Mouse (Mus musculus): ENCODE results near the gene Fmnl2. TPM values are rescaled to one million over a fixed set of nuclear protein-coding genes. Genes with fewer than 3 reads are reported as not detected.
A peak's percentile ranks its signal among the peaks of the same experiment; 100 is the strongest.

The Fmnl2 gene
- polyA plus RNA-seq, 1 experiment from 2014 or later: 3.3 TPM

DNA sequence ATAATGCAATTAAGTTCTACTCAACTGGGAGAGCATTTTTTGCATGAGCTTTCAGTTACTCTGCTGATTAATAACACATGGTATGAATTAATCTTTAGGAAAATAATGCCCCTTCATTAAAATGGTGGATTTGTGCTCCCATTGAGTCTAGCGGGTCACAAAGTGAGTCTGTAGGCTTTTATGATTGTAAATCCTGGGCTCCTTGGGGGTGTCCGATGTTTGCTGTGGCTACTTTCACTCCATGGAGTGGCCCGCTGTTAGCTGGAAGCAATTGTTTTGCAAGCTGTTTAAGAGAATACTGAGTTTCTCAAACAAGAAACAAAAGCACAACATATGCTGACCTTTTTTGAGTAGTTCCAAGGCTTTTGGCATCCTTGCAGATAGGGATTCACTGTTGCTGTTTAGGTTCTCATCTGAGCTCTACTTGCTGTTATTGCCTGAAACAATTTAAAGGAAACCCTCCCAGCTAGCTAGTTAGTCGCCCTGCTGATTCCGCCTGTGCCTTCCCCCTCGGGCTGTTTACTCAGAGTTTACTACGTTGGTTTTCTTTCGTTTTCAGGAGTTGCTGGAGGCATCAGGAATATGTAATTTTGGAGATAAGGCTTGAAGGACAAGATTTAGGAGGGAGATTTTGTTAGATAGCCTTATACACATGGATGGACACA, 2.6 kb downstream of the Fmnl2 start:
- Histone ChIP-seq H3K36me3 (ENCODE audit: control insufficient read depth, insufficient read depth, low read length) (no peaks in the 10 kb centered on the region), H3K27me3 (ENCODE audit: control insufficient read depth, insufficient read depth, low read length) (no peaks in the 10 kb centered on the region), H3K9ac (ENCODE audit: low read length) (peak overlapping the region; percentile 0; the same call in 1 of the 2 replicates), H3K4me3 (replicated peaks; ENCODE audit: low read length) (peak overlapping the region; percentile 93), H3K4me2 (ENCODE audit: low read depth, low read length) (peak overlapping the region; percentile 79), H3K4me1 (ENCODE audit: control insufficient read depth, insufficient read depth, low read length) (peaks cover 21% of the 10 kb centered on the region), H3K27ac (ENCODE audit: low read length) (0 out of 2 replicates have a peak overlapping the region, but pooled peaks have one; percentile 17), H3K9me3 (replicated peaks; ENCODE audit: control insufficient read depth, low read length) (no peaks in the 10 kb centered on the region)
- 40% methylated on average over 8 of the region's 8 CpGs for WGBS
- ATAC-seq (ENCODE audit: insufficient read depth, low FRiP score): no peak

DNA sequence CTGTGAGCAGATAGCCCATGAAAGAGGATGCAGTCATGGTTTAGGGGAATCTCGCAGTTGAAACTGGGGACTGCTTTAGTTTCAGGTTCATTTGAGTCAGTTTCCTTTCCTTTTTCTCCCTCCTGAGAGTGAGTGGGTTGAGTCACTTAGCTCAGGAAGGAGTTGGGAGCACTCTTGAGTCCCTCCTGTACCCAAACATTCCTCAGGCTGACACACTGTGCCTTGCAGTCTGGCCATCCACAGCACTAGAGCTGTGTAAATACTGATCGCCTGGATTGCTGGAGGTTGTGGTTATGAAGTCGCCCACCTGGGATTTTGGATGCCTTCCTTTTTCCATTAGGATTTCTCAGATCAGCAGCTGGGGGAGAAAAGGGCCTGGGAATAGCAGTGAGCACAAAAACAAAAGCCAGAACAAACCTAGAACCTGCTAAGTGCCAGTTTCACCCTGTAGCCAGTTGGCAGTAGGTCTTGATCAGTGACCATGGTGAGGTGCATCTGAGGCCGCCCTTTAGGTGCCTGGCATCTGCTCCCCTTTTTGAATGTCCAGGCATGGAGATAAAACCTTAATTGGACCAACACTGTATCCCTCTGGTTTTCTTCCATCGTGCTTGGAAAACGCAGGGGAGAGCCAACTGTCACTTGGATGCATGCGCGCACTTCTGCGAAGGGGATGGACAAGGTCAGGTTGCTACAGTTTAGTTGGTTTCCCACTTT, 4.5 kb downstream of the Fmnl2 start:
- H3K36me3 ChIP-seq (ENCODE audit: control insufficient read depth, insufficient read depth, low read length): 0 out of 2 replicates have a peak, but pooled peaks cover 1% of the 10 kb centered on the region
- H3K27ac ChIP-seq (ENCODE audit: low read length): no peak overlapping the region
- H3K4me2 ChIP-seq (ENCODE audit: low read depth, low read length): no peak overlapping the region
- no peaks in the 10 kb centered on the region for H3K9me3 ChIP-seq (replicated peaks; ENCODE audit: control insufficient read depth, low read length)
- WGBS: 77% methylated on average over 9 of the region's 9 CpGs
- no peaks in the 10 kb centered on the region for H3K27me3 ChIP-seq (ENCODE audit: control insufficient read depth, insufficient read depth, low read length)
- peaks cover 21% of the 10 kb centered on the region for H3K4me1 ChIP-seq (ENCODE audit: control insufficient read depth, insufficient read depth, low read length)
- no peak overlapping the region for H3K9ac ChIP-seq (ENCODE audit: low read length)
- H3K4me3 ChIP-seq (replicated peaks; ENCODE audit: low read length): no peak overlapping the region
- ATAC-seq (ENCODE audit: insufficient read depth, low FRiP score): no peak

DNA sequence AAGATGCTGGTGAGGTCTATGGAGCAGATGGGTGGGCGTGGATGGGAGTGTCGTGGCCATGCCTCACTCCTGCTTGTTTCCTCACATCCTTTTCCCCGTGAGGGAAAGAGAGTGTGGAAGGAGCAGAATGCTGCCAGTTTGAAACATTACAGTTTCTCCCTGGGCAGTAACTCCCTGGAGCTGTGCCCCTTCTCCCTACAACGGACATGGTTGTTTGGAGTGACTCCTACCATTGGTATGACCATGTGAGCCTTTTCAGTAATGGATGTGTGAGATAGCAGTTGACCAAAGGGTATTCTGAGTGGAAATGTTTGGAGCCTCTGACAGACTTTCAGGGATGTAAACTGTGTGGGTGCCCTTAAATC, 5.1 kb downstream of the Fmnl2 start:
- Histone ChIP-seq H3K4me3 (replicated peaks; ENCODE audit: low read length) (no peak overlapping the region), H3K36me3 (ENCODE audit: control insufficient read depth, insufficient read depth, low read length) (0 out of 2 replicates have a peak, but pooled peaks cover 2% of the 10 kb centered on the region), H3K9me3 (replicated peaks; ENCODE audit: control insufficient read depth, low read length) (no peaks in the 10 kb centered on the region), H3K4me1 (ENCODE audit: control insufficient read depth, insufficient read depth, low read length) (peaks cover 21% of the 10 kb centered on the region), H3K9ac (ENCODE audit: low read length) (no peak overlapping the region), H3K4me2 (ENCODE audit: low read depth, low read length) (no peak overlapping the region), H3K27ac (ENCODE audit: low read length) (no peak overlapping the region), H3K27me3 (ENCODE audit: control insufficient read depth, insufficient read depth, low read length) (no peaks in the 10 kb centered on the region)
- ATAC-seq (ENCODE audit: insufficient read depth, low FRiP score): no peak
- 70% methylated on average over 4 of the region's 4 CpGs for WGBS

DNA sequence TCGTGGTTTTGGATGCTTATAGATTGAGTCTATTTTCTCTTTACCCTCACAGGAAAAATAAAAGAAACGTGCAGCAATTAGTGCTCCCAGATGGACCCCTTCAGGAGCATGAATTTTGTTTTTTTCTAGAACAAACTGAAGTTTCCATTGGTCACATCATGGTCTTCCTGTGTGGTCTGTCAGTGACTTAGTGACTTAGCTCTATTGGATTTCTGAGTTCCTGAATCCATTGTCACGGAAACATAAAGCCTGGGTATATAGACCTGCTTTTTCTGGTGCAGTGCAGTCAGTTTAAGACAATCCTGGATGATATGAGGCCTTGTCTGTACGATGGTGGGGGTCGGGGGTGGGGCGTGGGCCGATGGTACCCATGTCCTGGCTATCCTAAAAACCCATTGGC, 7.0 kb downstream of the Fmnl2 start:
- ATAC-seq (ENCODE audit: insufficient read depth, low FRiP score): no peak
- Histone ChIP-seq H3K36me3 (ENCODE audit: control insufficient read depth, insufficient read depth, low read length) (0 out of 2 replicates have a peak, but pooled peaks cover 2% of the 10 kb centered on the region), H3K4me3 (replicated peaks; ENCODE audit: low read length) (no peak overlapping the region), H3K9ac (ENCODE audit: low read length) (no peak overlapping the region), H3K4me2 (ENCODE audit: low read depth, low read length) (no peak overlapping the region), H3K4me1 (ENCODE audit: control insufficient read depth, insufficient read depth, low read length) (peaks cover 13% of the 10 kb centered on the region), H3K9me3 (replicated peaks; ENCODE audit: control insufficient read depth, low read length) (no peaks in the 10 kb centered on the region), H3K27me3 (ENCODE audit: control insufficient read depth, insufficient read depth, low read length) (no peaks in the 10 kb centered on the region), H3K27ac (ENCODE audit: low read length) (no peak overlapping the region)
- 87% methylated on average over 7 of the region's 7 CpGs for WGBS

DNA sequence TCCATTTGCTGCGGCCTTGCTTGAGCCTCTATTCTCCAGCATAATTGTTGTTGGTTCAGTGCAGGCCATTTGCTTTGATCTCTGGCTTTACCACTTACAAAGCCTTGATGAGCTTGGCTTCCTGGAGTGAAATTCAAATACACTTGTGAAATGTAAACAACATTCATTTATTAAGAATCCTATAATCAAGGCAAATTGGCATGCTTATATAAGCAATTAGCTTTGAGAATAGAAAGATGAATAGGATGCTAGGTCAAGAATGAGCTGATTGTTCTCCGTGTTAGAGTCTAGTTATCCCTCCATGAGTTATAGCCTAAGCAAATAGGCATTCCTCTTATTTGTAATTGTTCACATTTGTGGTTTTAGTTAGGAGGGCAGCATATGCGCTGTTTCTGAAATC, 8.5 kb downstream of the Fmnl2 start:
- Histone ChIP-seq H3K9ac (ENCODE audit: low read length) (no peak overlapping the region), H3K9me3 (replicated peaks; ENCODE audit: control insufficient read depth, low read length) (no peaks in the 10 kb centered on the region), H3K36me3 (ENCODE audit: control insufficient read depth, insufficient read depth, low read length) (0 out of 2 replicates have a peak, but pooled peaks cover 2% of the 10 kb centered on the region), H3K4me2 (ENCODE audit: low read depth, low read length) (no peak overlapping the region), H3K4me3 (replicated peaks; ENCODE audit: low read length) (no peak overlapping the region), H3K27me3 (ENCODE audit: control insufficient read depth, insufficient read depth, low read length) (no peaks in the 10 kb centered on the region), H3K27ac (ENCODE audit: low read length) (no peak overlapping the region), H3K4me1 (ENCODE audit: control insufficient read depth, insufficient read depth, low read length) (no peaks in the 10 kb centered on the region; the same call in none of the 2 replicates)
- WGBS: 74% methylated on average over 3 of the region's 3 CpGs
- ATAC-seq (ENCODE audit: insufficient read depth, low FRiP score): no peak

DNA sequence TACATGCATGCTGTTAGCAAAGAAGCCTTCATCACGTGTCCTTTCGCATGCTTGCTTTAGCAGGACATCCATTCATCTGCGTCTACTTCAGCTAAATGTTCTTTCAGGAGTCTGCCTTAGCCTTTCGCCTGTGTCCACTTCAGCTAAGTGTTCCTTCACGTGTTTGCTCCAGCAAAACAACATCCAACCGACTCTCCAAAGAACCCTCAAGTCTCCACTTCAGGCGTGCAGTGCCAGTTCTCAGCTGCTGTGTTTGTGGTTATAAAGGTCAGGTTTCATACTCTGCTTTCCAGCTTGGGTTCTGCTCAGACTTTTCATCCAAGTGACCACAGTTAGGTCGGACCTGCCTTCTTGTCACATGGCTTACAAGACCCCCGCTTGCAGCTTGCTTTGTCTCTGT, 10.1 kb downstream of the Fmnl2 start:
- peaks cover 4% of the 10 kb centered on the region; the same call in 1 of the 2 replicates for H3K4me1 ChIP-seq (ENCODE audit: control insufficient read depth, insufficient read depth, low read length)
- no peaks in the 10 kb centered on the region for H3K27me3 ChIP-seq (ENCODE audit: control insufficient read depth, insufficient read depth, low read length)
- no peak overlapping the region for H3K9ac ChIP-seq (ENCODE audit: low read length)
- no peak overlapping the region for H3K4me2 ChIP-seq (ENCODE audit: low read depth, low read length)
- no peak overlapping the region for H3K4me3 ChIP-seq (replicated peaks; ENCODE audit: low read length)
- whole genome bisulfite sequencing: 74% methylated on average over 9 of the region's 9 CpGs
- 0 out of 2 replicates have a peak, but pooled peaks cover 2% of the 10 kb centered on the region for H3K36me3 ChIP-seq (ENCODE audit: control insufficient read depth, insufficient read depth, low read length)
- no peaks in the 10 kb centered on the region for H3K9me3 ChIP-seq (replicated peaks; ENCODE audit: control insufficient read depth, low read length)
- peak overlapping the region; percentile 40; the same call in 1 of the 2 replicates for H3K27ac ChIP-seq (ENCODE audit: low read length)
- peak; percentile 31; the same call in 1 of the 2 replicates for ATAC-seq (ENCODE audit: insufficient read depth, low FRiP score)

DNA sequence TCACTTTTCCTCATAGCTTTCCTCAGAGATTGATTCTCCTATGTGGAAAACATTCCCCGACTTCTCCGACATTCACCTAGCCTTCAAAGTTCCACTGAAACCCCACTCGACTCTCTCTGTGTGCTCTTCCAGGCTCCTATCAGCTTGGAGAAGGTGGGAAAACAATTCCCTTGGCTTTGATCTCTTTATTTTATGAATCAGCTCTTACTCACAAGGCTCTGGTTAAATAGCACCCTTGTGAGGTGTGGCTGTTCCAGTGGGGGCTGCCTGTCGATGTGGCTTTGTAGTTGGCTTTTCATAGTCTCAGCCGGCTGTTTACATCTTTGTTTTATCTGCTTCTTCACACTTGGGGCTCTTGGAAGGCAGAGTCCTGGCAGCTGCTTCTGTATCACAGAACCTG, 10.5 kb downstream of the Fmnl2 start:
- Histone ChIP-seq H3K9ac (ENCODE audit: low read length) (no peak overlapping the region), H3K36me3 (ENCODE audit: control insufficient read depth, insufficient read depth, low read length) (0 out of 2 replicates have a peak, but pooled peaks cover 2% of the 10 kb centered on the region), H3K4me3 (replicated peaks; ENCODE audit: low read length) (no peak overlapping the region), H3K27me3 (ENCODE audit: control insufficient read depth, insufficient read depth, low read length) (no peaks in the 10 kb centered on the region), H3K9me3 (replicated peaks; ENCODE audit: control insufficient read depth, low read length) (no peaks in the 10 kb centered on the region), H3K4me1 (ENCODE audit: control insufficient read depth, insufficient read depth, low read length) (peaks cover 6% of the 10 kb centered on the region; the same call in 1 of the 2 replicates), H3K4me2 (ENCODE audit: low read depth, low read length) (peak overlapping the region; percentile 19), H3K27ac (ENCODE audit: low read length) (peak overlapping the region; percentile 40; the same call in 1 of the 2 replicates)
- 46% methylated on average over 5 of the region's 5 CpGs for WGBS
- ATAC-seq (ENCODE audit: insufficient read depth, low FRiP score): peak; percentile 81; the same call in 1 of the 2 replicates

DNA sequence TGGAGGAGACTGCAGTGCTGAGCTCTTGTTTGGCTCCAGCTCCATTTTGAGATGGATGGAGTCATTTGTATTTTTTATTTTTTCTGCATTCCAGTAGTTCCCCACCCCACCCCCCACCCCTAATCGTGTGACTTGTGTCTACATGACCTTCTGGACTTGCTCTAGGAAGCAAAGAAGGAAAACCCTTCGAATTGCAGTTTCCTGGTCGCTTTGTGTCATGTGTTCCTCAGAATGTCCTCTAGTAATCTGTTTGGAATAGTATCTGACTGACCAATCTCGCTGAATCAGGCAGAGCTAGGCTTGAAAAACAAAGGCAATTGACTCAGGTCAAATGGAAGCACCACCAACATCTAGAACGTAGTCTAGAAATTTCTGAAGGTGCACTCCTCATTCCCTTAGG, 15.0 kb downstream of the Fmnl2 start:
- H3K36me3 ChIP-seq (ENCODE audit: control insufficient read depth, insufficient read depth, low read length): no peaks in the 10 kb centered on the region
- H3K27ac ChIP-seq (ENCODE audit: low read length): no peak overlapping the region
- no peak overlapping the region for H3K9ac ChIP-seq (ENCODE audit: low read length)
- H3K9me3 ChIP-seq (replicated peaks; ENCODE audit: control insufficient read depth, low read length): no peaks in the 10 kb centered on the region
- WGBS: 42% methylated on average over 5 of the region's 5 CpGs
- peaks cover 7% of the 10 kb centered on the region; the same call in 1 of the 2 replicates for H3K4me1 ChIP-seq (ENCODE audit: control insufficient read depth, insufficient read depth, low read length)
- H3K4me3 ChIP-seq (replicated peaks; ENCODE audit: low read length): no peak overlapping the region
- H3K27me3 ChIP-seq (ENCODE audit: control insufficient read depth, insufficient read depth, low read length): no peaks in the 10 kb centered on the region
- no peak for ATAC-seq (ENCODE audit: insufficient read depth, low FRiP score)
- no peak overlapping the region for H3K4me2 ChIP-seq (ENCODE audit: low read depth, low read length)
